Mouse (Mus musculus) lung, adult 2 months (tissue): ENCODE data around the gene Cdc6. TPM values are rescaled to one million over a fixed set of nuclear protein-coding genes. Genes with fewer than 3 reads are reported as not detected.
"Not testable (repeated sequence)": the region's sequence is repeated elsewhere in the genome, so short reads cannot be mapped to it uniquely, and the experiment has no call there.

Experiments used
- DNase-seq: peaks from one replicate; pipeline ENCODE4 v3.0.0; 2022
- H3K4me1 ChIP-seq: fragments of 200-500 bp; 2 replicates; pipeline ENCODE4 v1.6.1; 2011; ENCODE audit warnings: low read length; ENCODE audit not compliant: control insufficient read depth, insufficient read depth
- H3K4me3 ChIP-seq: fragments of 200-500 bp; replicated peaks from 2 replicates; pipeline ENCODE3; 2011; ENCODE audit warnings: low read depth, mild to moderate bottlenecking, control low read depth, low read length; ENCODE audit errors: extremely low read depth
- CTCF ChIP-seq: fragments of 200-500 bp; IDR thresholded peaks from 2 replicates; pipeline ENCODE4 v1.5.1; 2011; ENCODE audit warnings: mild to moderate bottlenecking, low read length, control low read depth; ENCODE audit not compliant: insufficient read depth
- POLR2A ChIP-seq: fragments of 200-500 bp; IDR thresholded peaks from 2 replicates; pipeline ENCODE4 v1.6.1; 2011; ENCODE audit warnings: low read depth, mild to moderate bottlenecking, control low read depth, low read length, borderline replicate concordance; ENCODE audit errors: extremely low read depth
- WGBS: fragments of 180-500 bp; shearing (Covaris S2); methylation state at CpG from one replicate; pipeline ENCODE4 v1.1.7; 2018; 5-methylcytosine and 5-hydroxymethylcytosine counted together
- polyA plus RNA-seq: library from polyadenylated mRNA; depleted of rRNA; stranded (reverse); fragments of >200 nt; gene quantifications from 2 replicates; pipeline ENCODE4 v1.2.3, GENCODE M21; 2012

Gene Cdc6
- polyA plus RNA-seq, 1 experiment = 0.25 TPM

GRCm38 (mm10) chr11:98905033-98905432, 2.6 kb upstream of the Cdc6 start:
- no peak for DNase-seq
- WGBS = 43% methylated on average over 7 of the region's 7 CpGs
- peaks cover 9% of the 10 kb centered on the region for H3K4me1 ChIP-seq
- TF ChIP-seq CTCF (no peak), POLR2A (no peak)
- no peak overlapping the region for H3K4me3 ChIP-seq

DNA sequence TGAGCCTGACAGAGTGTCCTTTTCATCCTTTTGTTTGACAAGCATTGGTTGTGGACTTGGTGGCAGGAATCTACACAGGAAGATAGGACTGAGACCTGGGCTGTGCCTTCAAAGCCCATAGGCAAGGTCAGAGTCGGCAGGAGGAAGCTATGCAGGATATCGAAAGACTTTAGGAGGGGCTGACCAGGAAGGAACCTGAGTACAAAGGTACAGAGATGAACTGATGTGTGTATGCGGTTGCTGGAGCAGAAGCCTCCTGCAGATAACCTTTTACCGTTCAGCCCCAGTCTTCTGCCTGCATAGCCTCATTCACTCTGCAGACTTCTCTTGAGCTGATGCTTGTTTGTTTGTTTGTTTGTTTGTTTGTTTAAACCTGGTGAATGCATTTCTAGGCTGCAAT, 2.0 kb upstream of the Cdc6 start:
- 45% methylated on average over 4 of the region's 4 CpGs for WGBS
- Histone ChIP-seq H3K4me1 (peaks cover 9% of the 10 kb centered on the region), H3K4me3 (no peak overlapping the region)
- TF ChIP-seq POLR2A (no peak), CTCF (no peak)
- DNase-seq = no peak

DNA sequence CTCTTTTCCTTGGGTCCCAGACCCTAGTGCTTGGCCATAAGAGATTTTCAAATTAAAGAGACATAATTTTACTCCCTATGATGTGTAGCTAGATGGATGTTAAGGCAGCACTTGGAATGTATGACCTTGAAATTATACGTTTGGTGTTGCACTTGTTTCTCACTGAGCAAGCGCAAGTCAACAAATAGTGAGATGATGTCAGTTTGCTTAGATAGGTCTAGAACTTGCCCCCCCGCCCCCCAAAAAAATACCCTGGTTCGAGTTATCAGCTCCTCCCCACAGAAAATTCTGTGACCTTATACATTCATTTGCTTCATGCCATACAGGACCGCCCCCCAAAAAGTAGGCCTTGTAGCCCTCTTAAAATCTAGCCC, 551 bp upstream of the Cdc6 start:
- Histone ChIP-seq H3K4me1 (peaks cover 9% of the 10 kb centered on the region), H3K4me3 (peak overlapping the region; percentile 58)
- 58% methylated on average over 5 of the region's 5 CpGs for WGBS
- no peak for TF ChIP-seq CTCF
- no peak for TF ChIP-seq POLR2A
- no peak for DNase-seq

GRCm38 (mm10) chr11:98909654-98910053, 2.1 kb downstream of the Cdc6 start:
- WGBS = 19% methylated on average over 6 of the region's 6 CpGs
- Histone ChIP-seq H3K4me1 (peaks cover 9% of the 10 kb centered on the region), H3K4me3 (no peak overlapping the region)
- TF ChIP-seq CTCF (peak; percentile 40), POLR2A (no peak)
- peak; percentile 62 for DNase-seq

DNA sequence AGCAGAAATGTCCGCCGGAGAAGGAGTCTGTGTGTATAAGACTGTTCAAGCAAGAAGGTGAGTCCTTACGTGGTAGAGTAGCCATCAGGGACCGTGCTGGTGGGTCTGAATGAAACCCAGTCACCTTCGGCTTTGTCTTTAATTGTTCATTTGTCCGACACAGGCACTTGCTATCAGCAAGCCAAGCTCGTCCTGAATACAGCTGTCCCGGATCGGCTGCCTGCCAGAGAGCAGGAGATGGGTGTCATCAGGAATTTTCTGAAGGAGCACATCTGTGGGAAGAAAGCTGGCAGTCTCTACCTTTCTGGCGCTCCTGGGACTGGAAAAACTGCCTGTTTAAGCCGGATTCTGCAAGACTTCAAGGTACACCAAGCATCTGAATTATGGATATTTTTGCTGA, 2.8 kb downstream of the Cdc6 start:
- Histone ChIP-seq H3K4me1 (peaks cover 8% of the 10 kb centered on the region), H3K4me3 (no peak overlapping the region)
- DNase-seq = no peak
- WGBS = 80% methylated on average over 11 of the region's 11 CpGs
- TF ChIP-seq POLR2A (no peak), CTCF (no peak)

DNA sequence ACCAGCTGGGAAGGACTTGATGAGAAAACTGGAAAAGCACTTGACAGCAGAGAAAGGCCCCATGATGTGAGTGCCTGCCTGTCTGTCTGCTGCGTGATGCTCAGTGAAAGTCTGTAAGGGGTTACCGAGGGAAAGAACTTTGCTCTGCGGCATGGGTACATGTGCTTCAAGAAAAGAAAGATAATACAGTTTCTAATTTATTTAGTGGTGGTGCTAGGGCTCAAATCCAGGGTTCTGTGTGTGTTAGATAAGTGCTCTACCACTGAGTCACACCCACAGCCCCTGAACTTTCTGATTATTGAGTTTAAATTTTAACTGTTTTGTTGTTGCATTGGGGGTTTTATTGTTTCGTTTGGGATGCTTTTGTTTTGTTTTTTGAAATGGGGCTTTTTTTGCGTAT, 3.9 kb downstream of the Cdc6 start:
- DNase-seq = no peak
- H3K4me1 ChIP-seq = peaks cover 7% of the 10 kb centered on the region
- WGBS = 87% methylated on average over 5 of the region's 5 CpGs
- H3K4me3 ChIP-seq = no peak overlapping the region
- TF ChIP-seq CTCF (no peak), POLR2A (no peak)

GRCm38 (mm10) chr11:98914196-98914595, 6.6 kb downstream of the Cdc6 start:
- DNase-seq = no peak
- no peak overlapping the region for H3K4me3 ChIP-seq
- H3K4me1 ChIP-seq = no peaks in the 10 kb centered on the region
- no peak for TF ChIP-seq CTCF
- 52% methylated on average over 11 of the region's 11 CpGs for WGBS

GRCm38 (mm10) chr11:98916376-98916775, 8.8 kb downstream of the Cdc6 start:
- DNase-seq, H3K4me3 ChIP-seq, H3K4me1 ChIP-seq: not testable (repeated sequence)
- 95% methylated on average over 3 of the region's 3 CpGs for WGBS

DNA sequence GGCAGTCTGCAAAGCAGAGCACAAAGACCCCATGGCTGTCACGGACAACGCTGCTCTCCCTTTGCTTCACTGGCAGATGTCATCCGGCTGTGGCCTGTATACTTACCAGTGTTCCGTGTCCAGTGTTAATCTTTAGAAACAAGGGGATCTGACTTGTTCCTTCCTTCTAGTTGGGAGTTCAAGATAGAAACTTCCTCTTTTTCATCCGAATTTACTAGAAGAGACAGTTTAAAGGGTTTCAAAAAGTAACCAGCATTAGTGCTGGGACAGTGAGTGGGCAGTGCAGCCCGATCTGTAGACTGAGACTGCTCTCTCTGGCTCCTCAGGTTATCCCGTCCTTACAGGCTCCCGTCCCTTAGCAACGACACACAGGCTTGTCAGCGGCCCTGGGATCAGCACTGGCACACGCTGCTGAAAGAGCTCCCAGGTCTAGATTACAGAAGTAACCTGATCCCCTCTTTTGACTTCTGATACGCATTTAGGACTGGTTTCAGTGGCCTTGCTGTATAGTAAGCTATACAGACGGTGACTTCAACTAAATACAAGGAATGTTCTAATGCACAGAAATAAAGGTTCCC, 9.9 kb downstream of the Cdc6 start:
- peaks cover 2% of the 10 kb centered on the region; the same call in 1 of the 2 replicates for H3K4me1 ChIP-seq
- no peak overlapping the region for H3K4me3 ChIP-seq
- WGBS = 76% methylated on average over 13 of the region's 13 CpGs
- DNase-seq = no peak
- TF ChIP-seq CTCF (no peak), POLR2A (no peak)

DNA sequence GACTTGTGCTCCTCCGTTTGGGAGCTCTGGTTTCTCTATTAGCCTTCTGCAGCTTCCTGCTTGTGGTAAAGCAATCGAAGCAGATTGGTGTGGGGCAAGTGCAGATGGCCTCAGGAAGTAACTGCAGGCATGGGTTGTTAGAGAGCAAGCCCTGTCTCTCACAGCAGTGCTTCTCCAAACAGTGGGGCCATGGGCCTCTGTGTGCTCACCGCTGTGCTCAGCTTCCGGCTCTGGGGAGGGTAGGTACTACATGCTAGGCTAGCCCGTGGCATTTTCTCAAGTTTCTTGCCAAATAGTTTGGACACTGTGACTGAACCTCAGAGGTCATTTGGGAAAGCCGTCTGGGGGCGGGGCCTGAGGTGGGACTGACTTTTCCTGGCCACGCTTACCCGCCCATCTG, 10.6 kb downstream of the Cdc6 start:
- no peak for DNase-seq
- H3K4me3 ChIP-seq = no peak overlapping the region

More for the DNA sequence above, 10.6 kb downstream of the Cdc6 start:
- 44% methylated on average over 9 of the region's 9 CpGs for WGBS
- H3K4me1 ChIP-seq = peaks cover 8% of the 10 kb centered on the region; the same call in 1 of the 2 replicates
- TF ChIP-seq POLR2A (no peak), CTCF (no peak)
